Mouse (Mus musculus): ENCODE results near the gene Them5. TPM values are rescaled to one million over a fixed set of nuclear protein-coding genes. Genes with fewer than 3 reads are reported as not detected.

The Them5 gene
- polyA plus RNA-seq, 1 experiment from 2014 or later = 199 TPM

- H3K27me3 ChIP-seq = no peaks in the 10 kb centered on the region
- WGBS = 73% methylated on average over 5 of the region's 5 CpGs
- no peak overlapping the region for H3K9ac ChIP-seq
- H3K27ac ChIP-seq = no peak overlapping the region
- no peak overlapping the region for H3K4me3 ChIP-seq
- ATAC-seq (ENCODE audit: insufficient number of reproducible peaks, low FRiP score, low TSS enrichment, low read depth) = no peak
- H3K36me3 ChIP-seq = no peaks in the 10 kb centered on the region
- H3K9me3 ChIP-seq = no peaks in the 10 kb centered on the region
- H3K4me2 ChIP-seq = no peak overlapping the region
- H3K4me1 ChIP-seq = no peaks in the 10 kb centered on the region
These were observed 46.1 kb downstream of the Them5 start for GRCm38 (mm10) chr3:94388047-94388446.

GRCm38 (mm10) chr3:94389420-94389819, 47.5 kb downstream of the Them5 start:
- no peaks in the 10 kb centered on the region for H3K27me3 ChIP-seq
- ATAC-seq (ENCODE audit: insufficient number of reproducible peaks, low FRiP score, low TSS enrichment, low read depth) = no peak
- H3K4me1 ChIP-seq = no peaks in the 10 kb centered on the region
- no peak overlapping the region for H3K9ac ChIP-seq
- H3K4me2 ChIP-seq = no peak overlapping the region
- H3K27ac ChIP-seq = no peak overlapping the region
- H3K4me3 ChIP-seq = no peak overlapping the region
- H3K36me3 ChIP-seq = no peaks in the 10 kb centered on the region
- no peaks in the 10 kb centered on the region for H3K9me3 ChIP-seq
- 93% methylated on average over 16 of the region's 16 CpGs for WGBS

GRCm38 (mm10) chr3:94391001-94391400, 49.1 kb downstream of the Them5 start:
- no peaks in the 10 kb centered on the region for H3K4me1 ChIP-seq
- 81% methylated on average over 5 of the region's 5 CpGs for WGBS
- no peak overlapping the region for H3K9ac ChIP-seq
- no peak overlapping the region for H3K4me2 ChIP-seq
- no peak overlapping the region for H3K27ac ChIP-seq
- no peaks in the 10 kb centered on the region for H3K36me3 ChIP-seq
- no peaks in the 10 kb centered on the region for H3K9me3 ChIP-seq
- H3K4me3 ChIP-seq = no peak overlapping the region
- 0 out of 2 replicates have a peak, but pooled peaks cover 4% of the 10 kb centered on the region for H3K27me3 ChIP-seq
- ATAC-seq (ENCODE audit: insufficient number of reproducible peaks, low FRiP score, low TSS enrichment, low read depth) = no peak

GRCm38 (mm10) chr3:94392128-94392527, 50.2 kb downstream of the Them5 start:
- no peak for ATAC-seq (ENCODE audit: insufficient number of reproducible peaks, low FRiP score, low TSS enrichment, low read depth)
- Histone ChIP-seq H3K4me3 (no peak overlapping the region), H3K9me3 (no peaks in the 10 kb centered on the region), H3K4me2 (no peak overlapping the region), H3K36me3 (no peaks in the 10 kb centered on the region), H3K4me1 (no peaks in the 10 kb centered on the region), H3K27me3 (peaks cover 14% of the 10 kb centered on the region), H3K9ac (no peak overlapping the region), H3K27ac (no peak overlapping the region)
- WGBS = 80% methylated on average over 2 of the region's 2 CpGs

GRCm38 (mm10) chr3:94393049-94393448, 51.1 kb downstream of the Them5 start:
- no peak overlapping the region for H3K4me3 ChIP-seq
- H3K36me3 ChIP-seq = no peaks in the 10 kb centered on the region
- 36% methylated on average over 4 of the region's 4 CpGs for WGBS
- no peak for ATAC-seq (ENCODE audit: insufficient number of reproducible peaks, low FRiP score, low TSS enrichment, low read depth)
- H3K9me3 ChIP-seq = no peaks in the 10 kb centered on the region
- H3K4me2 ChIP-seq = no peak overlapping the region
- H3K9ac ChIP-seq = no peak overlapping the region
- no peaks in the 10 kb centered on the region for H3K4me1 ChIP-seq
- H3K27ac ChIP-seq = no peak overlapping the region
- H3K27me3 ChIP-seq = peaks cover 23% of the 10 kb centered on the region

- Histone ChIP-seq H3K27ac (no peak overlapping the region), H3K4me2 (no peak overlapping the region), H3K4me1 (peaks cover 8% of the 10 kb centered on the region), H3K27me3 (peaks cover 56% of the 10 kb centered on the region), H3K36me3 (no peaks in the 10 kb centered on the region), H3K9me3 (no peaks in the 10 kb centered on the region), H3K4me3 (no peak overlapping the region), H3K9ac (no peak overlapping the region)
- WGBS = 65% methylated on average over 1 of the region's 1 CpGs
- ATAC-seq (ENCODE audit: insufficient number of reproducible peaks, low FRiP score, low TSS enrichment, low read depth) = no peak
These were observed 54.4 kb downstream of the Them5 start for GRCm38 (mm10) chr3:94396336-94396735.

GRCm38 (mm10) chr3:94396851-94397250, 55.0 kb downstream of the Them5 start:
- Histone ChIP-seq H3K9me3 (no peaks in the 10 kb centered on the region), H3K27ac (no peak overlapping the region), H3K27me3 (peaks cover 61% of the 10 kb centered on the region), H3K9ac (no peak overlapping the region), H3K4me3 (no peak overlapping the region), H3K4me2 (no peak overlapping the region), H3K4me1 (peaks cover 8% of the 10 kb centered on the region), H3K36me3 (no peaks in the 10 kb centered on the region)
- 78% methylated on average over 4 of the region's 4 CpGs for WGBS
- no peak for ATAC-seq (ENCODE audit: insufficient number of reproducible peaks, low FRiP score, low TSS enrichment, low read depth)

Other genes starting within 250 kb of the Them5 start
- not detected in 2 replicates for gene Gm10696, start 163.9 kb upstream of the Them5 start, polyA plus RNA-seq (2015; fragmentation: Nextera tagmentation; extraction: Ambion mirVana)
- not detected in 2 replicates for gene Gm5286, start 145.4 kb upstream of the Them5 start, polyA plus RNA-seq (2015; fragmentation: Nextera tagmentation; extraction: Ambion mirVana)
- gene Gm4778, start 78.1 kb upstream of the Them5 start, polyA plus RNA-seq (2015; fragmentation: Nextera tagmentation; extraction: Ambion mirVana) = not detected in 2 replicates
- gene Them4, start 32.0 kb upstream of the Them5 start, polyA plus RNA-seq (2015; fragmentation: Nextera tagmentation; extraction: Ambion mirVana) = 10.6 and 10.8 TPM in 2 replicates
- 1.8 and 2.4 TPM in 2 replicates for gene C2cd4d, start 20.3 kb downstream of the Them5 start, polyA plus RNA-seq (2015; fragmentation: Nextera tagmentation; extraction: Ambion mirVana)
- 2.3 and 2.9 TPM in 2 replicates for gene Rorc, start 30.7 kb downstream of the Them5 start, polyA plus RNA-seq (2015; fragmentation: Nextera tagmentation; extraction: Ambion mirVana)
- 0.09 and 0.14 TPM in 2 replicates for gene Lingo4, start 56.4 kb downstream of the Them5 start, polyA plus RNA-seq (2015; fragmentation: Nextera tagmentation; extraction: Ambion mirVana)
- 6.7 and 8.0 TPM in 2 replicates for gene Tdrkh, start 71.2 kb downstream of the Them5 start, polyA plus RNA-seq (2015; fragmentation: Nextera tagmentation; extraction: Ambion mirVana)
- gene Mrpl9, start 101.2 kb downstream of the Them5 start, polyA plus RNA-seq (2015; fragmentation: Nextera tagmentation; extraction: Ambion mirVana) = 63.2 and 64.0 TPM in 2 replicates
- 0.38 and 0.42 TPM in 2 replicates for gene Oaz3, start 101.8 kb downstream of the Them5 start, polyA plus RNA-seq (2015; fragmentation: Nextera tagmentation; extraction: Ambion mirVana)
- gene Celf3, start 136.2 kb downstream of the Them5 start, polyA plus RNA-seq (2015; fragmentation: Nextera tagmentation; extraction: Ambion mirVana) = 1.4 and 1.9 TPM in 2 replicates
- gene Riiad1, start 138.2 kb downstream of the Them5 start, polyA plus RNA-seq (2015; fragmentation: Nextera tagmentation; extraction: Ambion mirVana) = 2.1 and 4.0 TPM in 2 replicates
- gene Snx27, start 240.6 kb downstream of the Them5 start, polyA plus RNA-seq (2015; fragmentation: Nextera tagmentation; extraction: Ambion mirVana) = 43.4 and 45.7 TPM in 2 replicates

All from limb, embryonic 15.5 days (tissue).